Mouse (Mus musculus): ENCODE measurements around the gene Stk25. TPM values are rescaled to one million over a fixed set of nuclear protein-coding genes. Genes with fewer than 3 reads are reported as not detected.

The Stk25 gene
- total RNA-seq, 2 experiments from 2014 or later, result 6.0 to 7.9 TPM

- no peak for ATAC-seq (replicated peaks; ENCODE audit: low FRiP score, poor library complexity, severe bottlenecking)
Observed at GRCm38 (mm10) chr1:93672682-93673081, 14.2 kb upstream of the Stk25 start.

GRCm38 (mm10) chr1:93669941-93670340, 11.5 kb upstream of the Stk25 start:
- ATAC-seq (replicated peaks; ENCODE audit: low FRiP score, poor library complexity, severe bottlenecking), result no peak

GRCm38 (mm10) chr1:93668791-93669548, 10.5 kb upstream of the Stk25 start:
- ATAC-seq (replicated peaks; ENCODE audit: low FRiP score, poor library complexity, severe bottlenecking), result peak; percentile 16; the same call in 1 of the 2 replicates

GRCm38 (mm10) chr1:93667760-93668400, 9.4 kb upstream of the Stk25 start:
- ATAC-seq (replicated peaks; ENCODE audit: low FRiP score, poor library complexity, severe bottlenecking), result peak; percentile 62; the same call in 1 of the 2 replicates

- no peak for ATAC-seq (replicated peaks; ENCODE audit: low FRiP score, poor library complexity, severe bottlenecking)
Observed at GRCm38 (mm10) chr1:93657025-93657360, 1.5 kb downstream of the Stk25 start.

- ATAC-seq (replicated peaks; ENCODE audit: low FRiP score, poor library complexity, severe bottlenecking), result no peak
Observed at GRCm38 (mm10) chr1:93656325-93657024, 2.0 kb downstream of the Stk25 start.

GRCm38 (mm10) chr1:93654798-93655197, 3.7 kb downstream of the Stk25 start:
- no peak for ATAC-seq (replicated peaks; ENCODE audit: low FRiP score, poor library complexity, severe bottlenecking)

- ATAC-seq (replicated peaks; ENCODE audit: low FRiP score, poor library complexity, severe bottlenecking), result no peak
Observed at GRCm38 (mm10) chr1:93654275-93654674, 4.2 kb downstream of the Stk25 start.

GRCm38 (mm10) chr1:93649604-93650172, 8.8 kb downstream of the Stk25 start:
- peak; percentile 37 for ATAC-seq (replicated peaks; ENCODE audit: low FRiP score, poor library complexity, severe bottlenecking)

- ATAC-seq (replicated peaks; ENCODE audit: low FRiP score, poor library complexity, severe bottlenecking), result no peak
Observed at GRCm38 (mm10) chr1:93642692-93643091, 15.8 kb downstream of the Stk25 start.

GRCm38 (mm10) chr1:93641978-93642377, 16.5 kb downstream of the Stk25 start:
- no peak for ATAC-seq (replicated peaks; ENCODE audit: low FRiP score, poor library complexity, severe bottlenecking)

- peak; percentile 7; the same call in 1 of the 2 replicates for ATAC-seq (replicated peaks; ENCODE audit: low FRiP score, poor library complexity, severe bottlenecking)
Observed at GRCm38 (mm10) chr1:93636211-93636897, 22.1 kb downstream of the Stk25 start.

- peak; percentile 96 for ATAC-seq (replicated peaks; ENCODE audit: low FRiP score, poor library complexity, severe bottlenecking)
Observed at GRCm38 (mm10) chr1:93635580-93636192, 22.8 kb downstream of the Stk25 start.

- ATAC-seq (replicated peaks; ENCODE audit: low FRiP score, poor library complexity, severe bottlenecking), result peak; percentile 56
Observed at GRCm38 (mm10) chr1:93635091-93635579, 23.3 kb downstream of the Stk25 start.

GRCm38 (mm10) chr1:93634481-93634891, 24.0 kb downstream of the Stk25 start:
- no peak for ATAC-seq (replicated peaks; ENCODE audit: low FRiP score, poor library complexity, severe bottlenecking)

- ATAC-seq (replicated peaks; ENCODE audit: low FRiP score, poor library complexity, severe bottlenecking), result no peak
Observed at GRCm38 (mm10) chr1:93632723-93633122, 25.7 kb downstream of the Stk25 start.

GRCm38 (mm10) chr1:93630796-93631195, 27.7 kb downstream of the Stk25 start:
- ATAC-seq (replicated peaks; ENCODE audit: low FRiP score, poor library complexity, severe bottlenecking), result no peak

GRCm38 (mm10) chr1:93624502-93624901, 34.0 kb downstream of the Stk25 start:
- 0 out of 2 replicates have a peak, but pooled peaks have one; percentile 22 for ATAC-seq (replicated peaks; ENCODE audit: low FRiP score, poor library complexity, severe bottlenecking)

- peak; percentile 52; the same call in 1 of the 2 replicates for ATAC-seq (replicated peaks; ENCODE audit: low FRiP score, poor library complexity, severe bottlenecking)
Observed at GRCm38 (mm10) chr1:93618948-93619347, 39.5 kb downstream of the Stk25 start.
